Mouse (Mus musculus) neural tube, embryonic 15.5 days (tissue): ENCODE data around the gene Eri3. TPM values are rescaled to one million over a fixed set of nuclear protein-coding genes. Genes with fewer than 3 reads are reported as not detected.

Experiments
- ATAC-seq: fragments of 200-750 bp; cut with Nextera tagmentation; 2 replicates; pipeline ENCODE4 v1.8.0; 2017; ENCODE audit warnings: mild to moderate bottlenecking, moderate TSS enrichment, moderate library complexity; ENCODE audit not compliant: low FRiP score
- H3K27ac ChIP-seq: fragments of 300-500 bp; sonication (generic); replicated peaks from 2 replicates; pipeline ENCODE4 v1.5.1; 2015; ENCODE audit warnings: mild to moderate bottlenecking, inconsistent platforms
- H3K27me3 ChIP-seq: fragments of 300-500 bp; sonication (generic); replicated peaks from 2 replicates; pipeline ENCODE4 v1.6.1; 2015; ENCODE audit warnings: inconsistent platforms
- H3K36me3 ChIP-seq: fragments of 300-500 bp; sonication (generic); 2 replicates; pipeline ENCODE4 v1.6.1; 2015; ENCODE audit warnings: inconsistent platforms
- H3K4me1 ChIP-seq: fragments of 300-500 bp; sonication (generic); 2 replicates; pipeline ENCODE4 v1.6.1; 2015; ENCODE audit warnings: inconsistent platforms
- H3K4me2 ChIP-seq: fragments of 300-500 bp; sonication (generic); 2 replicates; pipeline ENCODE4 v1.6.1; 2015; ENCODE audit warnings: inconsistent platforms, mild to moderate bottlenecking, moderate library complexity
- H3K4me3 ChIP-seq: fragments of 300-500 bp; sonication (generic); replicated peaks from 2 replicates; pipeline ENCODE4 v1.5.1; 2015; ENCODE audit warnings: mild to moderate bottlenecking, inconsistent platforms
- H3K9ac ChIP-seq: fragments of 300-500 bp; sonication (generic); replicated peaks from 2 replicates; pipeline ENCODE4 v1.6.1; 2015; ENCODE audit warnings: mild to moderate bottlenecking, inconsistent platforms
- H3K9me3 ChIP-seq: fragments of 300-500 bp; sonication (generic); replicated peaks from 2 replicates; pipeline ENCODE4 v1.6.1; 2016; ENCODE audit warnings: inconsistent platforms
- WGBS: fragments of 180-500 bp; shearing (Covaris S2); methylation state at CpG from one replicate; pipeline ENCODE4 v1.1.7; 2015; ENCODE audit warnings: mixed read lengths; 5-methylcytosine and 5-hydroxymethylcytosine counted together
- polyA plus RNA-seq: library from polyadenylated mRNA; unstranded; fragments of >200 nt; fragmentation: Nextera tagmentation; extraction: Ambion mirVana; gene quantifications from 2 replicates; pipeline ENCODE4 v1.2.1, GENCODE M21; 2015

The Eri3 gene
- polyA plus RNA-seq, 1 experiment from 2014 or later: 244 TPM

GRCm38 (mm10) chr4:117630053-117630670, 80.0 kb downstream of the Eri3 start:
- no peak overlapping the region for H3K4me3 ChIP-seq
- ATAC-seq: peak; percentile 92
- 22% methylated on average over 6 of the region's 6 CpGs for WGBS
- peaks cover 26% of the 10 kb centered on the region for H3K4me1 ChIP-seq
- H3K27me3 ChIP-seq: no peaks in the 10 kb centered on the region
- no peaks in the 10 kb centered on the region for H3K36me3 ChIP-seq
- no peaks in the 10 kb centered on the region for H3K9me3 ChIP-seq
- H3K4me2 ChIP-seq: no peak overlapping the region; the same call in 1 of the 2 replicates
- H3K27ac ChIP-seq: peak overlapping the region; percentile 78
- H3K9ac ChIP-seq: no peak overlapping the region

GRCm38 (mm10) chr4:117633527-117633926, 83.4 kb downstream of the Eri3 start:
- ATAC-seq: no peak
- no peaks in the 10 kb centered on the region for H3K36me3 ChIP-seq
- peaks cover 38% of the 10 kb centered on the region for H3K4me1 ChIP-seq
- WGBS: 77% methylated on average over 5 of the region's 5 CpGs
- H3K27me3 ChIP-seq: no peaks in the 10 kb centered on the region; the same call in 1 of the 2 replicates
- no peak overlapping the region for H3K9ac ChIP-seq
- no peak overlapping the region for H3K27ac ChIP-seq
- H3K9me3 ChIP-seq: no peaks in the 10 kb centered on the region
- no peak overlapping the region for H3K4me2 ChIP-seq
- no peak overlapping the region for H3K4me3 ChIP-seq

- H3K9me3 ChIP-seq: no peaks in the 10 kb centered on the region
- WGBS: 93% methylated on average over 7 of the region's 7 CpGs
- no peak overlapping the region for H3K4me3 ChIP-seq
- no peaks in the 10 kb centered on the region for H3K36me3 ChIP-seq
- H3K9ac ChIP-seq: no peak overlapping the region
- no peaks in the 10 kb centered on the region; the same call in 1 of the 2 replicates for H3K27me3 ChIP-seq
- H3K27ac ChIP-seq: no peak overlapping the region
- ATAC-seq: no peak
- no peak overlapping the region for H3K4me2 ChIP-seq
- H3K4me1 ChIP-seq: peaks cover 27% of the 10 kb centered on the region
Measured at GRCm38 (mm10) chr4:117634642-117635041, 84.5 kb downstream of the Eri3 start.

GRCm38 (mm10) chr4:117636152-117636551, 86.0 kb downstream of the Eri3 start:
- H3K27me3 ChIP-seq: no peaks in the 10 kb centered on the region; the same call in 1 of the 2 replicates
- no peak overlapping the region for H3K4me3 ChIP-seq
- WGBS: 88% methylated on average over 4 of the region's 4 CpGs
- ATAC-seq: no peak
- H3K27ac ChIP-seq: no peak overlapping the region; the same call in 1 of the 2 replicates
- H3K9ac ChIP-seq: no peak overlapping the region
- no peaks in the 10 kb centered on the region for H3K36me3 ChIP-seq
- peaks cover 17% of the 10 kb centered on the region for H3K4me1 ChIP-seq
- no peaks in the 10 kb centered on the region for H3K9me3 ChIP-seq
- no peak overlapping the region for H3K4me2 ChIP-seq

GRCm38 (mm10) chr4:117636891-117637613, 86.9 kb downstream of the Eri3 start:
- ATAC-seq: peak; percentile 64; the same call in 1 of the 2 replicates
- no peak overlapping the region for H3K4me2 ChIP-seq

GRCm38 (mm10) chr4:117640925-117641703, 90.9 kb downstream of the Eri3 start:
- peaks cover 2% of the 10 kb centered on the region for H3K27me3 ChIP-seq
- no peak overlapping the region for H3K4me2 ChIP-seq
- no peak overlapping the region for H3K4me3 ChIP-seq
- no peaks in the 10 kb centered on the region for H3K9me3 ChIP-seq
- 94% methylated on average over 1 of the region's 1 CpGs for WGBS
- H3K36me3 ChIP-seq: no peaks in the 10 kb centered on the region
- no peak overlapping the region for H3K27ac ChIP-seq
- H3K4me1 ChIP-seq: peaks cover 39% of the 10 kb centered on the region
- H3K9ac ChIP-seq: no peak overlapping the region
- ATAC-seq: no peak

More at GRCm38 (mm10) chr4:117636891-117637613, 86.9 kb downstream of the Eri3 start:
- Histone ChIP-seq H3K27me3 (no peaks in the 10 kb centered on the region; the same call in none of the 2 replicates), H3K4me3 (no peak overlapping the region), H3K9me3 (no peaks in the 10 kb centered on the region), H3K9ac (no peak overlapping the region), H3K27ac (peak overlapping the region; percentile 34), H3K4me1 (peaks cover 17% of the 10 kb centered on the region), H3K36me3 (no peaks in the 10 kb centered on the region)
- WGBS: 44% methylated on average over 22 of the region's 22 CpGs

GRCm38 (mm10) chr4:117641804-117642203, 91.6 kb downstream of the Eri3 start:
- peaks cover 41% of the 10 kb centered on the region for H3K4me1 ChIP-seq
- H3K9me3 ChIP-seq: no peaks in the 10 kb centered on the region
- no peaks in the 10 kb centered on the region for H3K36me3 ChIP-seq
- ATAC-seq: no peak
- WGBS: 93% methylated on average over 1 of the region's 1 CpGs
- H3K4me3 ChIP-seq: no peak overlapping the region
- no peak overlapping the region for H3K27ac ChIP-seq
- no peak overlapping the region for H3K4me2 ChIP-seq
- H3K9ac ChIP-seq: no peak overlapping the region
- peaks cover 2% of the 10 kb centered on the region for H3K27me3 ChIP-seq

- no peaks in the 10 kb centered on the region for H3K9me3 ChIP-seq
- no peak overlapping the region for H3K4me3 ChIP-seq
- peak; percentile 76; the same call in 1 of the 2 replicates for ATAC-seq
- WGBS: 16% methylated on average over 22 of the region's 22 CpGs
- peaks cover 2% of the 10 kb centered on the region; the same call in 1 of the 2 replicates for H3K36me3 ChIP-seq
- peak overlapping the region; percentile 32; the same call in 1 of the 2 replicates for H3K9ac ChIP-seq
- peak overlapping the region; percentile 35 for H3K4me2 ChIP-seq
- peak overlapping the region; percentile 74 for H3K27ac ChIP-seq
- H3K4me1 ChIP-seq: peaks cover 51% of the 10 kb centered on the region
- peaks cover 2% of the 10 kb centered on the region; the same call in 1 of the 2 replicates for H3K27me3 ChIP-seq
Measured at GRCm38 (mm10) chr4:117645031-117645435, 94.9 kb downstream of the Eri3 start.

- ATAC-seq: no peak
- no peak overlapping the region for H3K4me3 ChIP-seq
- peak overlapping the region; percentile 74 for H3K27ac ChIP-seq
- H3K4me1 ChIP-seq: peaks cover 49% of the 10 kb centered on the region
- H3K36me3 ChIP-seq: peaks cover 2% of the 10 kb centered on the region; the same call in 1 of the 2 replicates
- no peaks in the 10 kb centered on the region for H3K9me3 ChIP-seq
- 51% methylated on average over 2 of the region's 2 CpGs for WGBS
- no peak overlapping the region for H3K4me2 ChIP-seq
- 0 out of 2 replicates have a peak overlapping the region, but pooled peaks have one; percentile 14 for H3K9ac ChIP-seq
- peaks cover 2% of the 10 kb centered on the region; the same call in 1 of the 2 replicates for H3K27me3 ChIP-seq
Measured at GRCm38 (mm10) chr4:117645859-117646258, 95.7 kb downstream of the Eri3 start.

- H3K4me2 ChIP-seq: no peak overlapping the region
- H3K4me3 ChIP-seq: no peak overlapping the region
- no peak overlapping the region for H3K9ac ChIP-seq
- 38% methylated on average over 8 of the region's 8 CpGs for WGBS
- peak overlapping the region; percentile 74 for H3K27ac ChIP-seq
- H3K36me3 ChIP-seq: peaks cover 2% of the 10 kb centered on the region; the same call in 1 of the 2 replicates
- peaks cover 2% of the 10 kb centered on the region; the same call in 1 of the 2 replicates for H3K27me3 ChIP-seq
- peaks cover 48% of the 10 kb centered on the region for H3K4me1 ChIP-seq
- no peaks in the 10 kb centered on the region for H3K9me3 ChIP-seq
- ATAC-seq: no peak
Measured at GRCm38 (mm10) chr4:117646496-117646895, 96.3 kb downstream of the Eri3 start.
